Mouse (Mus musculus) G1E (cell line): ENCODE measurements around the gene Dhx9. TPM values are rescaled to one million over a fixed set of nuclear protein-coding genes. Genes with fewer than 3 reads are reported as not detected.
A peak's percentile ranks its signal among the peaks of the same experiment; 100 is the strongest.
"Not testable (repeated sequence)": the region's sequence is repeated elsewhere in the genome, so short reads cannot be mapped to it uniquely, and the experiment has no call there.

ENCODE experiments used
- ATAC-seq: 2 replicates; pipeline ENCODE4 v1.8.0; 2016; ENCODE audit warnings: mild to moderate bottlenecking; ENCODE audit not compliant: insufficient number of reproducible peaks, poor library complexity, low FRiP score, severe bottlenecking; ENCODE audit errors: extremely low read depth
- DNase-seq: peaks from one replicate; pipeline ENCODE4 v3.0.0; 2012; ENCODE audit warnings: low spot score
- H3K27me3 ChIP-seq: 2 replicates; pipeline ENCODE4 v1.6.1; 2012; ENCODE audit warnings: mild to moderate bottlenecking, low read length, inconsistent platforms; ENCODE audit not compliant: insufficient read depth
- H3K36me3 ChIP-seq: replicated peaks from 2 replicates; pipeline ENCODE3; 2012; ENCODE audit warnings: mild to moderate bottlenecking, inconsistent platforms
- H3K4me1 ChIP-seq: 2 replicates; pipeline ENCODE4 v1.6.1; 2012; ENCODE audit warnings: low read depth, low read length, inconsistent platforms, mixed read lengths; ENCODE audit not compliant: insufficient read depth
- H3K4me3 ChIP-seq: 2 replicates; pipeline ENCODE4 v1.5.1; 2012; ENCODE audit warnings: low read depth, mild to moderate bottlenecking, inconsistent platforms, low read length, moderate library complexity, mixed read lengths
- H3K9me3 ChIP-seq: replicated peaks from 2 replicates; pipeline ENCODE4 v1.6.1; 2012; ENCODE audit warnings: inconsistent platforms
- CTCF ChIP-seq: IDR thresholded peaks from 2 replicates; pipeline ENCODE4 v1.5.1; 2012; ENCODE audit warnings: low read depth, low read length, inconsistent platforms, mixed read lengths
- GATA1 ChIP-seq: IDR thresholded peaks from 2 replicates; pipeline ENCODE4 v1.6.1; 2012; ENCODE audit warnings: borderline replicate concordance, low read length, inconsistent platforms, mixed read lengths
- GATA2 ChIP-seq: IDR thresholded peaks from 2 replicates; pipeline ENCODE4 v1.6.1; 2012; ENCODE audit warnings: low read depth, low read length, inconsistent platforms, borderline replicate concordance
- POLR2AphosphoS5 ChIP-seq: IDR thresholded peaks from 2 replicates; pipeline ENCODE4 v1.6.1; 2012; ENCODE audit warnings: low read depth, low read length, inconsistent platforms; ENCODE audit not compliant: insufficient replicate concordance
- TAL1 ChIP-seq: conservative IDR thresholded peaks from 2 replicates; pipeline ENCODE4 v1.6.1; 2012; ENCODE audit warnings: low read depth, low read length, inconsistent platforms, mixed read lengths
- polyA plus RNA-seq: library from polyadenylated mRNA; stranded (reverse); fragments of >175 nt; gene quantifications from 2 replicates; pipeline ENCODE4 v1.2.3, GENCODE M21; 2012
- total RNA-seq, 2 experiments: library from RNA; stranded (forward) in 1 of 2; stranded (reverse) in 1 of 2; fragments of 200-1000 nt in 1 of 2; fragments of >200 nt in 1 of 2; fragmentation: Nextera tagmentation in 1 of 2; gene quantifications; 2 replicates each; pipeline ENCODE4 v1.2.3; 2014 to 2017

The Dhx9 gene
- total and polyA plus RNA-seq, 3 experiments: 42.7 to 259 (median 170) TPM

GRCm38 (mm10) chr1:153489132-153489531 lies 1.7 kb upstream of the Dhx9 start:
- TF ChIP-seq TAL1 (no peak), CTCF (peak; percentile 26; the same call in 1 of the 2 replicates)
- H3K36me3 ChIP-seq: peaks cover 2% of the 10 kb centered on the region
- no peaks in the 10 kb centered on the region for H3K9me3 ChIP-seq
- H3K4me1 ChIP-seq: peaks cover 41% of the 10 kb centered on the region
- no peak overlapping the region for H3K4me3 ChIP-seq
- H3K27me3 ChIP-seq: peaks cover 3% of the 10 kb centered on the region; the same call in 1 of the 2 replicates
- ATAC-seq: no peak
- no peak for DNase-seq

- no peaks in the 10 kb centered on the region for H3K27me3 ChIP-seq
- H3K4me3 ChIP-seq: peak overlapping the region; percentile 97
- TF ChIP-seq POLR2AphosphoS5: no peak
- TF ChIP-seq GATA2: no peak
- no peak for TF ChIP-seq TAL1
- no peak for TF ChIP-seq GATA1
- TF ChIP-seq CTCF: no peak
- H3K9me3 ChIP-seq: no peaks in the 10 kb centered on the region
- H3K36me3 ChIP-seq: peaks cover 16% of the 10 kb centered on the region
- DNase-seq (peak; percentile 61), ATAC-seq (peak; percentile 38)
- H3K4me1 ChIP-seq: peaks cover 42% of the 10 kb centered on the region
Observed at GRCm38 (mm10) chr1:153486767-153487499, 527 bp downstream of the Dhx9 start.

- H3K27me3 ChIP-seq, ATAC-seq, DNase-seq, H3K9me3 ChIP-seq: not testable (repeated sequence)
- peak overlapping the region; percentile 97 for H3K4me3 ChIP-seq
- peaks cover 34% of the 10 kb centered on the region for H3K4me1 ChIP-seq
- H3K36me3 ChIP-seq: peaks cover 24% of the 10 kb centered on the region
Observed at GRCm38 (mm10) chr1:153486120-153486519, 1.3 kb downstream of the Dhx9 start.

- H3K36me3 ChIP-seq: peaks cover 31% of the 10 kb centered on the region
- DNase-seq (no peak), ATAC-seq (peak; percentile 15; the same call in 1 of the 2 replicates)
- H3K4me3 ChIP-seq: peak overlapping the region; percentile 97
- no peaks in the 10 kb centered on the region for H3K9me3 ChIP-seq
- peaks cover 37% of the 10 kb centered on the region for H3K4me1 ChIP-seq
- H3K27me3 ChIP-seq: no peaks in the 10 kb centered on the region
- TF ChIP-seq TAL1 (0 out of 2 replicates have a peak, but pooled peaks have one; percentile 12), GATA2 (no peak), POLR2AphosphoS5 (no peak), GATA1 (no peak), CTCF (no peak)
Observed at GRCm38 (mm10) chr1:153485201-153485796, 2.2 kb downstream of the Dhx9 start.

- no peak for ATAC-seq
- H3K4me1 ChIP-seq: peaks cover 40% of the 10 kb centered on the region
- H3K36me3 ChIP-seq: peaks cover 74% of the 10 kb centered on the region
Observed at GRCm38 (mm10) chr1:153481025-153481412, 6.4 kb downstream of the Dhx9 start.

GRCm38 (mm10) chr1:153480386-153481024 lies 7.0 kb downstream of the Dhx9 start:
- peak; percentile 35; the same call in 1 of the 2 replicates for ATAC-seq

More at GRCm38 (mm10) chr1:153481025-153481412, 6.4 kb downstream of the Dhx9 start:
- no peak for TF ChIP-seq GATA2
- TF ChIP-seq TAL1: no peak
- no peak for TF ChIP-seq GATA1
- TF ChIP-seq POLR2AphosphoS5: no peak
- no peak for TF ChIP-seq CTCF
- DNase-seq: no peak
- H3K4me3 ChIP-seq: no peak overlapping the region
- no peaks in the 10 kb centered on the region for H3K27me3 ChIP-seq
- H3K9me3 ChIP-seq: no peaks in the 10 kb centered on the region

More at GRCm38 (mm10) chr1:153480386-153481024, 7.0 kb downstream of the Dhx9 start:
- H3K4me3 ChIP-seq: no peak overlapping the region
- no peaks in the 10 kb centered on the region for H3K27me3 ChIP-seq
- peaks cover 40% of the 10 kb centered on the region for H3K4me1 ChIP-seq
- H3K9me3 ChIP-seq: no peaks in the 10 kb centered on the region
- no peak for TF ChIP-seq TAL1
- peak; percentile 78 for TF ChIP-seq CTCF
- no peak for DNase-seq
- H3K36me3 ChIP-seq: peaks cover 79% of the 10 kb centered on the region
